In genomic region chr12:3246091-3246490, GRCm38 (mm10) we compare ENCODE assay signal across 30 mouse cellular contexts.
DNase-seq lines count a peak whose midpoint lies in the region; ATAC-seq and TF ChIP-seq lines count a peak whose summit lies in the region.
"Had no signal": no experiment of that assay in that cellular context is flagged by ENCODE, and none has a peak within 500 bp of the region (broad histone marks: within the 10 kb centered on the region; RNA-seq: fewer than 3 reads in every experiment).

No protein-coding gene starts in this region.

- H3K27me3 ChIP-seq in forebrain, postnatal 0 days (ENCODE audit: insufficient read depth, low read length) = no peaks in the 10 kb centered on the region
- H3K27me3 ChIP-seq in forebrain, embryonic 10.5 days (ENCODE audit: poor library complexity, severe bottlenecking) = no peaks in the 10 kb centered on the region
- no peaks in the 10 kb centered on the region for H3K27me3 ChIP-seq in kidney, embryonic 15.5 days
- H3K27me3 ChIP-seq in neural tube, embryonic 13.5 days = no peaks in the 10 kb centered on the region
- H3K27me3 ChIP-seq: heart, embryonic 13.5 days; limb, embryonic 12.5 days; megakaryocyte, embryonic 14.5 days had no signal

- H3K4me1 ChIP-seq in forebrain, postnatal 0 days (ENCODE audit: insufficient read depth) = no peaks in the 10 kb centered on the region
- H3K4me1 ChIP-seq in forebrain, embryonic 10.5 days = no peaks in the 10 kb centered on the region
- H3K4me1 ChIP-seq in kidney, embryonic 15.5 days = no peaks in the 10 kb centered on the region
- H3K4me1 ChIP-seq in neural tube, embryonic 13.5 days (replicated peaks) = no peaks in the 10 kb centered on the region
- H3K4me1 ChIP-seq: heart, embryonic 13.5 days; limb, embryonic 12.5 days had no signal

- TF ChIP-seq CTCF in forebrain, postnatal 0 days (IDR thresholded peaks at IDR 0.05; ENCODE audit: low read depth) = no peak

- no peaks in the 10 kb centered on the region for H3K9me3 ChIP-seq in forebrain, postnatal 0 days (ENCODE audit: low read length)
- H3K9me3 ChIP-seq in forebrain, embryonic 10.5 days = no peaks in the 10 kb centered on the region
- no peaks in the 10 kb centered on the region for H3K9me3 ChIP-seq in kidney, embryonic 15.5 days (replicated peaks)
- no peaks in the 10 kb centered on the region for H3K9me3 ChIP-seq in neural tube, embryonic 13.5 days
- H3K9me3 ChIP-seq: G1E; heart, embryonic 13.5 days; limb, embryonic 12.5 days; megakaryocyte, embryonic 14.5 days had no signal

- H3K27ac ChIP-seq in forebrain, postnatal 0 days (ENCODE audit: low read depth, low read length) = no peak overlapping the region
- no peak overlapping the region for H3K27ac ChIP-seq in forebrain, embryonic 10.5 days
- no peak overlapping the region for H3K27ac ChIP-seq in kidney, embryonic 15.5 days
- H3K27ac ChIP-seq in neural tube, embryonic 13.5 days (replicated peaks) = no peak overlapping the region
- H3K27ac ChIP-seq: gastrocnemius, adult 2 months; heart, adult 2 months; heart, embryonic 13.5 days; layer of hippocampus, adult 2 months; left cerebral cortex, adult 2 months; limb, embryonic 12.5 days had no signal

- no peak overlapping the region for H3K4me2 ChIP-seq in forebrain, postnatal 0 days (ENCODE audit: low read depth)
- no peak overlapping the region for H3K4me2 ChIP-seq in kidney, embryonic 15.5 days
- H3K4me2 ChIP-seq in neural tube, embryonic 13.5 days = no peak overlapping the region
- H3K4me2 ChIP-seq: heart, embryonic 13.5 days; limb, embryonic 12.5 days; liver, embryonic 11.5 days had no signal

- H3K4me3 ChIP-seq in forebrain, postnatal 0 days (ENCODE audit: low read depth, low read length) = no peak overlapping the region
- H3K4me3 ChIP-seq in forebrain, embryonic 10.5 days = no peak overlapping the region
- no peak overlapping the region for H3K4me3 ChIP-seq in kidney, embryonic 15.5 days (replicated peaks)
- H3K4me3 ChIP-seq in neural tube, embryonic 13.5 days = no peak overlapping the region
- H3K4me3 ChIP-seq: gastrocnemius, adult 2 months; heart, adult 2 months; heart, embryonic 13.5 days; layer of hippocampus, adult 2 months; left cerebral cortex, adult 2 months; limb, embryonic 12.5 days; megakaryocyte, embryonic 14.5 days had no signal

- DNase-seq in forebrain, postnatal 0 days = no peak
- no peak for DNase-seq in forebrain, embryonic 10.5 days (ENCODE audit: extremely low spot score, low spot score)
- DNase-seq in kidney, postnatal 4 days = no peak
- no peak for DNase-seq in neural tube, embryonic 10.5 days (ENCODE audit: extremely low spot score, low spot score)
- no peak for DNase-seq in embryo, embryonic 9.5 days (ENCODE audit: extremely low spot score)
- DNase-seq: adrenal gland, adult 8-10 months; cerebellum, adult 2 months; cerebellum, postnatal 14 days; gastrocnemius, adult 2 months; gastrocnemius, postnatal 36 days; heart, adult 2 months; heart, postnatal 10 days; kidney, adult 11 months; kidney, postnatal 25 days; liver, postnatal 0 days; lung, postnatal 4 days; retina, postnatal 1 day; right cerebral cortex, postnatal 14 days; thymus, postnatal 14 days had no signal

- peak; percentile 9; the same call in 1 of the 2 replicates for ATAC-seq in forebrain, postnatal 0 days
- 0 out of 2 replicates have a peak, but pooled peaks have one; percentile 49 for ATAC-seq in kidney, embryonic 15.5 days (replicated peaks; ENCODE audit: low FRiP score)
- peak; percentile 29; the same call in 1 of the 2 replicates for ATAC-seq in neural tube, embryonic 13.5 days (ENCODE audit: low read depth)
- ATAC-seq: forebrain, embryonic 14.5 days; inflammation-experienced regulatory T-cells, adult 6 months; liver, postnatal 0 days had no signal

- H3K9ac ChIP-seq in forebrain, postnatal 0 days = no peak overlapping the region
- H3K9ac ChIP-seq in kidney, embryonic 15.5 days = no peak overlapping the region
- no peak overlapping the region for H3K9ac ChIP-seq in neural tube, embryonic 13.5 days
- H3K9ac ChIP-seq: heart, embryonic 13.5 days; limb, embryonic 12.5 days; liver, postnatal 0 days had no signal

- H3K36me3 ChIP-seq in forebrain, postnatal 0 days (ENCODE audit: insufficient read depth) = peaks cover 17% of the 10 kb centered on the region; the same call in 1 of the 2 replicates
- peaks cover 50% of the 10 kb centered on the region for H3K36me3 ChIP-seq in forebrain, embryonic 10.5 days (replicated peaks)
- peaks cover 52% of the 10 kb centered on the region for H3K36me3 ChIP-seq in kidney, embryonic 15.5 days
- peaks cover 41% of the 10 kb centered on the region for H3K36me3 ChIP-seq in neural tube, embryonic 13.5 days

- WGBS in forebrain, postnatal 0 days = 96% methylated on average over 6 of the region's 6 CpGs
- 96% methylated on average over 6 of the region's 6 CpGs for WGBS in forebrain, embryonic 10.5 days
- WGBS in kidney, embryonic 15.5 days = 92% methylated on average over 6 of the region's 6 CpGs
- WGBS in neural tube, embryonic 13.5 days = 96% methylated on average over 6 of the region's 6 CpGs
